Mouse (Mus musculus) intestine, postnatal 0 days (tissue): ENCODE data around the gene Ier5. TPM values are rescaled to one million over a fixed set of nuclear protein-coding genes. Genes with fewer than 3 reads are reported as not detected.

ENCODE experiments used
- ATAC-seq: fragments of 200-750 bp; cut with Nextera tagmentation; 2 replicates; pipeline ENCODE4 v1.8.0; 2017; ENCODE audit warnings: mild to moderate bottlenecking, moderate TSS enrichment, moderate library complexity
- H3K27ac ChIP-seq: fragments of 300-500 bp; sonication (generic); 2 replicates; pipeline ENCODE4 v1.5.1; 2014; ENCODE audit warnings: mild to moderate bottlenecking, low read depth, low read length, moderate library complexity
- H3K27me3 ChIP-seq: fragments of 300-500 bp; sonication (generic); replicated peaks from 2 replicates; pipeline ENCODE4 v1.6.1; 2014; ENCODE audit warnings: low read length, mixed read lengths; ENCODE audit not compliant: control insufficient read depth, insufficient read depth
- H3K36me3 ChIP-seq: fragments of 300-500 bp; sonication (generic); 2 replicates; pipeline ENCODE4 v1.6.1; 2014; ENCODE audit warnings: mild to moderate bottlenecking, moderate library complexity; ENCODE audit not compliant: control insufficient read depth, insufficient read depth
- H3K4me1 ChIP-seq: fragments of 300-500 bp; sonication (generic); replicated peaks from 2 replicates; pipeline ENCODE4 v1.6.1; 2014; ENCODE audit warnings: antibody characterized with exemption, low read length, mixed read lengths; ENCODE audit not compliant: control insufficient read depth, insufficient read depth
- H3K4me2 ChIP-seq: fragments of 300-500 bp; sonication (generic); replicated peaks from 2 replicates; pipeline ENCODE4 v1.6.1; 2014; ENCODE audit warnings: low read depth, mild to moderate bottlenecking, moderate library complexity
- H3K4me3 ChIP-seq: fragments of 300-500 bp; sonication (generic); 2 replicates; pipeline ENCODE4 v1.5.1; 2014; ENCODE audit warnings: low read depth, low read length
- H3K9ac ChIP-seq: fragments of 300-500 bp; sonication (generic); 2 replicates; pipeline ENCODE4 v1.6.1; 2014; ENCODE audit warnings: mild to moderate bottlenecking, low read depth, low read length
- H3K9me3 ChIP-seq: fragments of 300-500 bp; sonication (generic); 2 replicates; pipeline ENCODE4 v1.6.1; 2016; ENCODE audit warnings: mixed run types; ENCODE audit not compliant: control insufficient read depth
- CTCF ChIP-seq: sonication (generic); IDR thresholded peaks from 2 replicates; pipeline ENCODE4 v1.5.1; 2016; ENCODE audit warnings: low read depth, mild to moderate bottlenecking, control low read depth, antibody characterized with exemption, moderate library complexity
- WGBS: fragments of 180-500 bp; shearing (Covaris S2); extraction: QIAGEN DNeasy Blood & Tissue Kit; methylation state at CpG from one replicate; pipeline ENCODE4 v1.1.7; 2014; 5-methylcytosine and 5-hydroxymethylcytosine counted together
- polyA plus RNA-seq: library from polyadenylated mRNA; unstranded; fragments of >200 nt; fragmentation: Nextera tagmentation; extraction: Ambion mirVana; gene quantifications from 2 replicates; pipeline ENCODE4 v1.2.1, GENCODE M21; 2015

The Ier5 gene
- polyA plus RNA-seq, 1 experiment from 2014 or later, result 6.8 TPM

- peak overlapping the region; percentile 91 for H3K27ac ChIP-seq
- TF ChIP-seq CTCF, result no peak
- H3K36me3 ChIP-seq, result no peaks in the 10 kb centered on the region
- H3K4me2 ChIP-seq, result peak overlapping the region; percentile 77
- ATAC-seq, result no peak
- no peaks in the 10 kb centered on the region for H3K9me3 ChIP-seq
- H3K9ac ChIP-seq, result peak overlapping the region; percentile 98
- H3K27me3 ChIP-seq, result no peaks in the 10 kb centered on the region
- H3K4me1 ChIP-seq, result peaks cover 16% of the 10 kb centered on the region
- peak overlapping the region; percentile 100 for H3K4me3 ChIP-seq
- WGBS, result 13% methylated on average over 6 of the region's 6 CpGs
Measured at GRCm38 (mm10) chr1:155097354-155097753, 2.1 kb downstream of the Ier5 start.

DNA sequence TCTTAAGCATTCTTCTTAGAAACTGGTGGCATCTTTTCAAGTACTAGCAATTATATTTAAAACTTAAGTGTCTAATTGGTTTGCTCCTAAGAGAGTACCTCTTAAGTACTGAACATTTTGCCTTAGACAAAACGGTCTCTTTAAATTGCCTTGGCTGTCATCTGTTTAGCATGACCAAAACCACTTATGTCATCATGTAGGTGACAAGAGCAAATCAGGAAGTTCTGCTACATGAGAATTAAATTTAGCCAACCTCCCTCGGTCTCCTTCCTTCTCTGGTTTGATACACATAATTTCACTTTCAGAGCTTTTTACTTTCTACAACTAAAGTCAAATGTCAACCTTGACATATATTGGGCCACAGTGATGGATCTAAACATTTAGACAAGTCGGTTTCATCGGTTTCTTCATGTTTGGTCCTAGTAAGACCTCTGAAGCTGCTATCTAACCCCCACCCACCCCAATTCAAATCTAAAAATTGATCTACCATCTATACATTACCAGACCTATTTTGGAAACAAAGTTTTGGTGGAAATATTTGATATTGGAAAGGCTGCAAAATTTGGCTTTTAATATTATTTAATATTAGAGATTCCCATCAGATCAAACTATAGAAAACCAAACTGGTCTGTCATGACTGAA is 2.7 kb downstream of the Ier5 start:
- peak overlapping the region; percentile 100; the same call in 1 of the 2 replicates for H3K4me3 ChIP-seq

DNA sequence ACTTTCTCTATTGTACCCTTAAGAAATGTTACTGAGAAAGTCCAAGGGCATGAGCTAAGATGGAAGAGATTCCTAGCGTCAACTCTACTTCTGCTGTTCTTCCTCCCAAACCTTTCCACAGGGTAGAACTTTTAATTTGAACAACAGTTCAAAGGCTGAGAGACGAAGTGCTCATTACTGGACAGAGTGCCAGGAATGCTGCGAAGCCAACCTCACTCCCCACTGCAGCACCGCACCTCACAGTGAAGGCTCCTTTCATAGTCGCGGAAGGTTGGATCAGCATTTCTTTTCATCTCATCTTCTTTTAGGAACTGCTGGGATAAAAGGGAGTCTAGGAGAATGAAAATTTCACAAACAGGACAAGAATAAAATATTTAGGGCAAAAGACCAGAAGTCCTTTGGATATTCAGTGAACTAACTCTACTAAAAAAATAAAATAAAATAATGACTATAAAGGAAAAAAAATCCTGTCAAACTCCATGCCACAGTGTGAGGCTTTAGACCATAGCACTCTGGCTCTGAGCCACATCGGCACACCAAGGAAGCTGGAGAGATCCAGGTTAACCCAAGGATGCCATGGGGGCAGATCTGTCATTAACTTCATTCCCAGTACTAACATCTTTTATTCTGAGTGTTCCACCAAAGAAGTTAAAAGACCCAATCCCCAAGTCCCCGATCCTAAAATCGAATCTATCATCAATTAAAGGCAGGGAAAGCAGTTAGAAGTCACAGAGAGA is 5.3 kb downstream of the Ier5 start:
- Histone ChIP-seq H3K4me2 (no peak overlapping the region), H3K4me3 (no peak overlapping the region), H3K27me3 (no peaks in the 10 kb centered on the region), H3K4me1 (peaks cover 20% of the 10 kb centered on the region), H3K27ac (peak overlapping the region; percentile 24; the same call in 1 of the 2 replicates), H3K9me3 (no peaks in the 10 kb centered on the region), H3K36me3 (no peaks in the 10 kb centered on the region), H3K9ac (no peak overlapping the region)
- WGBS, result 72% methylated on average over 9 of the region's 9 CpGs
- TF ChIP-seq CTCF, result no peak
- ATAC-seq, result no peak

More for the DNA sequence above, 2.7 kb downstream of the Ier5 start:
- no peak for ATAC-seq
- peaks cover 20% of the 10 kb centered on the region for H3K4me1 ChIP-seq
- no peak overlapping the region for H3K27ac ChIP-seq
- 72% methylated on average over 4 of the region's 4 CpGs for WGBS
- H3K36me3 ChIP-seq, result no peaks in the 10 kb centered on the region
- peak overlapping the region; percentile 77 for H3K4me2 ChIP-seq
- H3K9ac ChIP-seq, result no peak overlapping the region
- no peak for TF ChIP-seq CTCF
- no peaks in the 10 kb centered on the region for H3K27me3 ChIP-seq
- no peaks in the 10 kb centered on the region for H3K9me3 ChIP-seq

- Histone ChIP-seq H3K27me3 (no peaks in the 10 kb centered on the region), H3K4me3 (no peak overlapping the region), H3K4me2 (no peak overlapping the region), H3K9me3 (no peaks in the 10 kb centered on the region), H3K27ac (0 out of 2 replicates have a peak overlapping the region, but pooled peaks have one; percentile 24), H3K4me1 (peaks cover 20% of the 10 kb centered on the region), H3K36me3 (no peaks in the 10 kb centered on the region), H3K9ac (no peak overlapping the region)
- peak; percentile 19 for ATAC-seq
- 44% methylated on average over 4 of the region's 4 CpGs for WGBS
- no peak for TF ChIP-seq CTCF
Measured at GRCm38 (mm10) chr1:155093145-155093791, 6.2 kb downstream of the Ier5 start.

- Histone ChIP-seq H3K4me3 (no peak overlapping the region), H3K4me2 (no peak overlapping the region), H3K27me3 (no peaks in the 10 kb centered on the region), H3K9ac (no peak overlapping the region), H3K9me3 (no peaks in the 10 kb centered on the region), H3K4me1 (peaks cover 17% of the 10 kb centered on the region), H3K27ac (no peak overlapping the region), H3K36me3 (no peaks in the 10 kb centered on the region)
- no peak for ATAC-seq
- no peak for TF ChIP-seq CTCF
- WGBS, result 36% methylated on average over 14 of the region's 14 CpGs
Measured at GRCm38 (mm10) chr1:155091842-155092800, 7.3 kb downstream of the Ier5 start.
